Mouse (Mus musculus) urinary bladder, postnatal 36 days (tissue): ENCODE data around the gene Dnmt3c.
"Not testable (repeated sequence)": the region's sequence is repeated elsewhere in the genome, so short reads cannot be mapped to it uniquely, and the experiment has no call there.

ENCODE experiments used
- DNase-seq, 2 experiments: peaks; one replicate each; pipeline ENCODE4 v3.0.0; 2022; ENCODE audit warnings: low spot score in 2 of 2, mixed read lengths in 1 of 2

Gene Dnmt3c

GRCm38 (mm10) chr2:153696352-153696751, at the start of gene Dnmt3c:
Dnmt3c (plus strand) TSS chr2:153696652.
- no peak for DNase-seq

GRCm38 (mm10) chr2:153648773-153649297, 47.6 kb upstream of the Dnmt3c start:
- no peak for DNase-seq

- DNase-seq: peak; percentile 35 to 48
Measured at GRCm38 (mm10) chr2:153649298-153650013, 47.0 kb upstream of the Dnmt3c start, which contains the start of gene Dnmt3b. Dnmt3b (plus strand) TSS chr2:153649450.

GRCm38 (mm10) chr2:153650014-153650687, 46.3 kb upstream of the Dnmt3c start:
- peak; percentile 3 to 20 for DNase-seq

- DNase-seq: no peak
Measured at GRCm38 (mm10) chr2:153651681-153652080, 44.8 kb upstream of the Dnmt3c start.

- not testable (repeated sequence) for DNase-seq
Measured at GRCm38 (mm10) chr2:153657659-153658058, 38.8 kb upstream of the Dnmt3c start.

- DNase-seq: no peak
Measured at GRCm38 (mm10) chr2:153660616-153661015, 35.8 kb upstream of the Dnmt3c start.

GRCm38 (mm10) chr2:153665401-153665800, 31.1 kb upstream of the Dnmt3c start:
- DNase-seq: no peak

- no peak for DNase-seq
Measured at GRCm38 (mm10) chr2:153668754-153669376, 27.6 kb upstream of the Dnmt3c start.

GRCm38 (mm10) chr2:153670111-153670510, 26.3 kb upstream of the Dnmt3c start:
- DNase-seq: no peak

GRCm38 (mm10) chr2:153672619-153673018, 23.8 kb upstream of the Dnmt3c start:
- no peak for DNase-seq

- DNase-seq: not testable (repeated sequence)
Measured at GRCm38 (mm10) chr2:153675364-153675763, 21.1 kb upstream of the Dnmt3c start.

GRCm38 (mm10) chr2:153676944-153677343, 19.5 kb upstream of the Dnmt3c start:
- DNase-seq: no peak

- no peak for DNase-seq
Measured at GRCm38 (mm10) chr2:153677550-153677949, 18.9 kb upstream of the Dnmt3c start.

- DNase-seq: no peak
Measured at GRCm38 (mm10) chr2:153679959-153680358, 16.5 kb upstream of the Dnmt3c start.

- DNase-seq: not testable (repeated sequence)
Measured at GRCm38 (mm10) chr2:153693413-153693812, 3.0 kb upstream of the Dnmt3c start.

- peak; percentile 19 to 41 for DNase-seq
Measured at GRCm38 (mm10) chr2:153694462-153695085, 1.9 kb upstream of the Dnmt3c start.

- DNase-seq: no peak
Measured at GRCm38 (mm10) chr2:153703389-153703788, 6.9 kb downstream of the Dnmt3c start.

- DNase-seq: peak in 1 of 2 experiments; percentile 2
Measured at GRCm38 (mm10) chr2:153710701-153711330, 14.4 kb downstream of the Dnmt3c start.

- DNase-seq: no peak
Measured at GRCm38 (mm10) chr2:153712646-153713091, 16.2 kb downstream of the Dnmt3c start.

- peak; percentile 9 to 25 for DNase-seq
Measured at GRCm38 (mm10) chr2:153713227-153713626, 16.8 kb downstream of the Dnmt3c start.
